Mouse (Mus musculus): Measurements from ENCODE around the gene Gpr176. TPM values are rescaled to one million over a fixed set of nuclear protein-coding genes. Genes with fewer than 3 reads are reported as not detected.
"Not testable (repeated sequence)": the region's sequence is repeated elsewhere in the genome, so short reads cannot be mapped to it uniquely, and the experiment has no call there.

Gene Gpr176
- polyA plus RNA-seq, 1 experiment from 2014 or later = 0.16 TPM

DNA sequence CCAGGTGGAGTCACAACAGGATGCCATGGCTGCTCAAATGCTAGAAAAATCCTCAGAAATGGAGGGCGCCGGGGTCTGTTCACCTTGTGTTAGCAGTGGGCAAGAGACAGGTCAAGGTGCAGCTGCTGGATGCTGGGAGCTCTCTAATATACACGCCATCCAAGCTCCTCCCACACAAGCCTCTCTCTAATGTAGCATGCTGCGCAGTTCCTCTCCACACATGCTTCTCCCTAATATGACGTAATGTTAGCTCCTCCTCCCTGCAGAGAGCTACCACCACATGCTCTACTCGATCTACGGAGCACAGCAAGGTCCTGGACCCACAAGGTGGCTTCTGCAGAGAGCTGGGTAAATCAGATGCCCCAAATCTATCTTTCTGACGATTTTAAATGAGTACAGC lies 65.7 kb downstream of the Gpr176 start:
- H3K36me3 ChIP-seq = no peaks in the 10 kb centered on the region
- H3K4me1 ChIP-seq = no peaks in the 10 kb centered on the region
- H3K27me3 ChIP-seq (ENCODE audit: low read depth, poor library complexity, severe bottlenecking) = no peaks in the 10 kb centered on the region
- H3K9me3 ChIP-seq (replicated peaks) = no peaks in the 10 kb centered on the region
- WGBS = 83% methylated on average over 8 of the region's 8 CpGs
- no peak for DNase-seq (ENCODE audit: low spot score)
- H3K27ac ChIP-seq (replicated peaks) = no peak overlapping the region
- no peak overlapping the region for H3K4me3 ChIP-seq

DNA sequence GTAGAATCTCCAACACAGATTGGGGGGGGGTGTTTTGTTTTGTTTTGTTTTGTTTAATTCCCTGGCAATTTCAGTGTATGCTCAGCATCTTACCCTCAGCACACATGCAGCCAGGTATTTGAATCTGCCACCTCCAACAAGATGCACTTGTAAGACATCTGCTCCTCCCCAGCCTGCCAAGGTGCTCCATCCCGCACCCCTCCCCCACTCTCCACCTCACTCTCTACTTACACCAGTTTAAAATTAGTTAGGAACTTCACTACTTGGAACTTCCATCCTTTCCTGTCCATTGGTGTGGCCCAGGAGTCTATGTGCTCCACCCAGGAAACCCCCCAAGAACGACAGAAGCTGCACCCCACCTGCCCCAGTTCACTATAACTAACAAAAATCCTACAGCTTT lies 66.3 kb downstream of the Gpr176 start:
- Histone ChIP-seq H3K36me3 (no peaks in the 10 kb centered on the region), H3K27ac (replicated peaks) (no peak overlapping the region), H3K27me3 (ENCODE audit: low read depth, poor library complexity, severe bottlenecking) (no peaks in the 10 kb centered on the region), H3K4me3 (no peak overlapping the region), H3K4me1 (no peaks in the 10 kb centered on the region), H3K9me3 (replicated peaks) (no peaks in the 10 kb centered on the region)
- no peak for DNase-seq (ENCODE audit: low spot score)
- WGBS = 83% methylated on average over 2 of the region's 2 CpGs

DNA sequence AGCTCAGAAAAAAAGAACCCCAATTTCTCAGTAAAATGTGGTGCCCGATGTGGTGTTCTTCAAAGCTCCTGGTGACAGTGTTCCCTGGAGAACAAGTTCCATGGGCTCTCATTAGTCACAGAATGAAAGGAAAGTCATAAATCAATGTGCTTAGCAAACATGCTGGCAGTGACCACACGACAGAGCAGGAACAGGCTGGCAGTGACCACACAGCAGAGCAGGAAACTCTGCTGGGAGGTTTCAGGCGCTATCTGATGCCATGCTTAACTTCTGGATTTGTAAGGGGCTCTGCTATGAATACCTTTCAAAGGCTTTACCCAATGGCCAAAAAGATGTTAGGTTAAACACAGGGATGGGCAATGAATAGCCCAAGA lies 66.7 kb downstream of the Gpr176 start:
- Histone ChIP-seq H3K27me3 (ENCODE audit: low read depth, poor library complexity, severe bottlenecking) (no peaks in the 10 kb centered on the region), H3K9me3 (replicated peaks) (no peaks in the 10 kb centered on the region), H3K36me3 (no peaks in the 10 kb centered on the region), H3K27ac (replicated peaks) (no peak overlapping the region), H3K4me1 (no peaks in the 10 kb centered on the region), H3K4me3 (no peak overlapping the region)
- DNase-seq (ENCODE audit: low spot score) = no peak
- 74% methylated on average over 3 of the region's 3 CpGs for WGBS

DNA sequence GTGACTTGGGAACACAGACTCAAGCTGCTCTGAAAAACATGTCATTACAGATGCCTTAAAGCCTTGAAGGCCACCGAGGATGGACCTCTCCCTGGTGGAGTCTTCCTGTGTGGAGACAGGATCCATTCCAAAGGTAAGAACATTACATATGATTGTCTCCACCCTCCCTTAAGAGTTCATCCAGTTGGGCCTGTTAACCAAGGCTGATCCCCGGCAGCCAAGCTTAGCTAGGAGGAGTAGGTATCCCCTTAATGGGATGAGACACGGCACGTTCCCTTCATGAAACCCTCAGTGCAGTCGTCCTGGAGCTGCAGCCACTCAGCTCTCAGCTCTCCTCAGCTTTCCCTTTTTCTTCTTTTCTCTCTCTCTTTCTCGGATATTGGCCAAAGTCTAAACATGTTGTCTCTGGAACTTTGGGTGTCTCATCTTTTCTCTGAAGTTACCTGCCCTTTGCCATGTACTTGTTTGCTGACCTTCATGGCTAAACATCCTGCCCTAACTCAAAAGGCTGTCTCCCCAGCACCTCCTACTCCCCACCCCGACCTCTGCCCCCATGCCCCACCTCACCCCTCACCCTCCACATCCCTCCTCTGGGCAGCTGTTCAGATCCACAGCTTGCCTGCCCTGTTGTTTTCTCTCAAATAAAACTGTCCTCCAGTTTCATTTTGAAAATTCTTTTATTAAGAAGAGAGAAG lies 67.2 kb downstream of the Gpr176 start:
- 74% methylated on average over 7 of the region's 7 CpGs for WGBS
- no peak overlapping the region for H3K27ac ChIP-seq (replicated peaks)
- no peaks in the 10 kb centered on the region for H3K9me3 ChIP-seq (replicated peaks)
- DNase-seq (ENCODE audit: low spot score) = no peak
- no peaks in the 10 kb centered on the region for H3K36me3 ChIP-seq
- no peak overlapping the region for H3K4me3 ChIP-seq
- no peaks in the 10 kb centered on the region for H3K27me3 ChIP-seq (ENCODE audit: low read depth, poor library complexity, severe bottlenecking)
- no peaks in the 10 kb centered on the region for H3K4me1 ChIP-seq

DNA sequence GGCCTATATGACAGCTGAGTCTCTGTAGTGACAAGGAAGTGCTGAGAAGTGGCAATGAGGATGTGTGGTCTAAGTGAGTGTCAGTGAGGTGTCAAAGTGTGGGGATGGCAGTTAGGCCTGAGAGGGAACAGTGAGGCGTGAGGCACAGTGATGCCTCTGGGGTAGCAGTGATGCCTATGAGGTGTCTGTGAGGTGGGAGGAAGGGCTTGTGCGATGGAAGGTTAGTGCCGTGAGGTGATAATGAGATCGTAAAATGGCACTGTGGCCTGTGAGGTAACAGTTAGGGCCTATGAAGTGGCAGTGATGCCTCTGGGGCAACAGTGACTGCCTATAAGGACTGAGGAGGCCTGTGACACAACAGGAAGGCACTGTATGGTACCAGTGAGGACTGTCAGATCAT lies 69.8 kb downstream of the Gpr176 start:
- no peak for DNase-seq (ENCODE audit: low spot score)
- H3K4me1 ChIP-seq = no peaks in the 10 kb centered on the region
- H3K27me3 ChIP-seq (ENCODE audit: low read depth, poor library complexity, severe bottlenecking) = no peaks in the 10 kb centered on the region
- H3K4me3 ChIP-seq = no peak overlapping the region
- 0 out of 2 replicates have a peak overlapping the region, but pooled peaks have one; percentile 25 for H3K27ac ChIP-seq (replicated peaks)
- H3K9me3 ChIP-seq (replicated peaks) = no peaks in the 10 kb centered on the region
- no peaks in the 10 kb centered on the region for H3K36me3 ChIP-seq
- WGBS = 89% methylated on average over 4 of the region's 4 CpGs

DNA sequence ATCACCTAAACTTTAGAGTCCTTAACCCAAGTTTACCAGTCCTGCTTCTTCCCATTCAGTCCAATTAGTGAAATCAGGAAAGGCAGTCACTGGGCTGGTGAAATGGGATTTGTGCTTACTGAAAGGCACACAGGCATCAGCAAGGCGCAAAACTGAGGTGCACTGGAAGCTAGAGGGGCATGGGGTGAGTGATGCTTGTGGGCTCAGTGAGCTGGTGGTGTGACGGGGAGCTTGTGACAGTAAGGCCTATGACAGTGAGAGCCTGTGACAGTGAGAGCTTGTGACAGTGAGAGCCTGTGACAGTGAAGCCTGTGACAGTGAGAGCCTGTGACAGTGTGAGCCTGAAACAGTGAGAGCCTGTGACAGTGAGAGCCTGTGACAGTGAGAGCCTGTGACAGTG lies 71.6 kb downstream of the Gpr176 start:
- H3K27ac ChIP-seq (replicated peaks) = no peak overlapping the region
- DNase-seq (ENCODE audit: low spot score) = no peak
- WGBS = 77% methylated on average over 2 of the region's 2 CpGs
- no peak overlapping the region for H3K4me3 ChIP-seq
- H3K9me3 ChIP-seq (replicated peaks) = no peaks in the 10 kb centered on the region
- no peaks in the 10 kb centered on the region for H3K36me3 ChIP-seq
- H3K27me3 ChIP-seq (ENCODE audit: low read depth, poor library complexity, severe bottlenecking) = no peaks in the 10 kb centered on the region
- no peaks in the 10 kb centered on the region for H3K4me1 ChIP-seq

DNA sequence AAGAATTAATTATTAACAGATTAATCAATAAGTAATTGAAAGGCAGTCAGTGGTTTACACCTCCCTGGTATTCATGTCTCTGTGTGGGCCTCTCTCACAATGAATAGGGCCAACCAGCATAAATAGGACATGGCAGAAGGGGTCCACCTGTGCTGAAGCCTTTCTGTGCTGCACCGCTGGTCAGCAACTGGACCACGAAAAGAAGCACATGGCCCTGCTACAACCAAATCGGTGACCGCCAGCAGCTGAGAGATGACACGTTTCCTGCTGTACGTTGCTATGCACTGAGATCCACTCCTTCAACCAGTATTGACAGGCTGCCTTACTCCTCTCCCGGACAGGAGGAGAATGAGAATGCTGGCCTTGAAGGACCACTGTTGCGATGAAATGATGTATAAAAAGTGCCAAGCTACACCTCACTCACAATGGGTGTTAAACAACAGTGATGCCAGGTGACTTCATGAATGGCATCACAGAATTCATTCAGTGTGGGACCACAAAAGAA lies 72.1 kb downstream of the Gpr176 start:
- 77% methylated on average over 8 of the region's 8 CpGs for WGBS

DNA sequence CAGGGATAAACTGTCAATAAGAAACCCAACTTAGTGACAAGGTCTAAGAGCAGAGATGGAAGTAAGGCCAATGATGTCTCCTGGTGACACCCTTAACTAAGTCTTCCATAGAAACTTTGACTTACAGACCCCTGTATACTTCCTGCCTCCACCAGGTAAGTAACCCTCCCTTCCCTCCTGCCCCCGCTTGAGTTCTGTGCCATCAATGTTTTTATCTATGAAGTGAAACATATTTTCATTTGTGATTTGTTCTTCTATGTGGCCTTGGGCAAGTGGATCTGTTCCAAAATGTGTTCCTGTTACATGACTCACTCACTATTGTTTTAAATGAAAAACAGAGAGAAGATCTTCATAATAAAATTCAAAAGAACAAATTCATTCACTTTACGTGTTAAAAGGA lies 73.2 kb downstream of the Gpr176 start:
- H3K36me3 ChIP-seq = no peaks in the 10 kb centered on the region
- DNase-seq (ENCODE audit: low spot score) = no peak
- no peak overlapping the region for H3K4me3 ChIP-seq
- H3K27me3 ChIP-seq (ENCODE audit: low read depth, poor library complexity, severe bottlenecking) = no peaks in the 10 kb centered on the region
- WGBS = 97% methylated on average over 2 of the region's 2 CpGs
- no peaks in the 10 kb centered on the region for H3K4me1 ChIP-seq
- H3K9me3 ChIP-seq (replicated peaks) = no peaks in the 10 kb centered on the region
- H3K27ac ChIP-seq (replicated peaks) = no peak overlapping the region

More for the DNA sequence above, 72.1 kb downstream of the Gpr176 start:
- no peaks in the 10 kb centered on the region for H3K36me3 ChIP-seq
- H3K27me3 ChIP-seq (ENCODE audit: low read depth, poor library complexity, severe bottlenecking) = no peaks in the 10 kb centered on the region
- no peak for DNase-seq (ENCODE audit: low spot score)
- no peaks in the 10 kb centered on the region for H3K4me1 ChIP-seq
- no peaks in the 10 kb centered on the region for H3K9me3 ChIP-seq (replicated peaks)
- no peak overlapping the region for H3K27ac ChIP-seq (replicated peaks)
- H3K4me3 ChIP-seq = no peak overlapping the region

DNA sequence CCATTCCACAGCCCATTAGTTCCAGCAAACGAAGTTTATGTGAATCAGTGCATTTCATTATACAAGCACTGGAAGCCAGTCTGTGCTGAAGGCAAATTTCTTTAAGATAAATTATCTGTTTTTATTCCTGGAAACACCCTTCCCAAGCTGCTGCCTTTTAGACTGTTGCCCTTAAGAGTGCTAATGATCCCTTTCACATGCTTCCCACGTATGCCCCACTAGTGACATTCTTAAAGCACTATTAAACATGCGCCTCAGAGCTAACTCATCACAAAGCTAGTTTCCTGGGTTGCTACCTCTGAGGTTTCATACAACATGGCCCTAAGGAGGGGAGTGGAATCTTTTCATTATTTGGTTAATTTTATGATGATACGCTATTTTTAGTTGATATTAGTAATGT lies 74.6 kb downstream of the Gpr176 start:
- Histone ChIP-seq H3K4me1 (no peaks in the 10 kb centered on the region), H3K27me3 (ENCODE audit: low read depth, poor library complexity, severe bottlenecking) (no peaks in the 10 kb centered on the region), H3K36me3 (no peaks in the 10 kb centered on the region), H3K9me3 (replicated peaks) (no peaks in the 10 kb centered on the region), H3K27ac (replicated peaks) (no peak overlapping the region), H3K4me3 (no peak overlapping the region)
- no peak for DNase-seq (ENCODE audit: low spot score)
- 86% methylated on average over 4 of the region's 4 CpGs for WGBS

DNA sequence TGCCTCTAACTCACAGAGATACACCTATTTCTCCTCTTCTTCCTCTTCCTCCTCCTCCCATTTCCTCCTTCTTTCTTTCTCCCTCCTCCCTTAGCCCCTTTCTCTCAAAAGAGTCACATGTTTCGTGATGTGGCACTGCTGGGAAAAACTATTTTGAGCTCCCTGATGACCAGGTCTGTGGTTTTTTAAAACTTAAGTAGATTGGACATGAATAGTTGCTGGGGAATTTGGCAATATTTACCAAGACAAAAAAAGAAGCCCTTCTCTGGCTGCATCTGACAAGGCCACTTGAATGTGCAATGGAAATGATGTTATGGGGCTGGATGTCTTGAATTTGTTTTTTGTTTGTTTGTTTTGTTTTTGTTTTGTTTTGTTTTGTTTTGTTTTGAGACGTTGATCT lies 75.3 kb downstream of the Gpr176 start:
- Histone ChIP-seq H3K27me3 (ENCODE audit: low read depth, poor library complexity, severe bottlenecking) (no peaks in the 10 kb centered on the region), H3K36me3 (no peaks in the 10 kb centered on the region), H3K4me3 (no peak overlapping the region), H3K4me1 (no peaks in the 10 kb centered on the region), H3K27ac (replicated peaks) (no peak overlapping the region), H3K9me3 (replicated peaks) (no peaks in the 10 kb centered on the region)
- WGBS = 78% methylated on average over 2 of the region's 2 CpGs
- DNase-seq (ENCODE audit: low spot score) = no peak

DNA sequence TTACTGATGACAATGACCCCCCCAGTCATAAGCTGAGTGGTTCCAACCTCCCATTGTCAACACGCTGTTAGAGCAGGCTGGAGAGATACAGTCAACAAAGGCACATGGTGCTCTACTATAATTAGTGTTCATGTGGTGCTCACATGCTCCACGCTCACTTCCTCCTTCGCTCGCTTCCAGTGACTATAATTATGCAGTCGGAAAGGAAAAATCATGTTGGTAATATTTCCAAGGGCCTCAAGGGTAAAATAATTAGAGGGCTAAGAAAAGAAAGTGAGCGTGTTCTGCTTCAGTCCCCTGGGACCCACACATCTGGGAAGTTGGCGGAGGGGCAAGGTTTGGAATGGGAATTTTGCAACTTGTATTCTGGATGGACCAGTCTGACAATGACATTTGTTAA lies 77.7 kb downstream of the Gpr176 start:
- H3K36me3 ChIP-seq = no peaks in the 10 kb centered on the region
- H3K4me3 ChIP-seq = no peak overlapping the region
- no peak for DNase-seq (ENCODE audit: low spot score)
- 91% methylated on average over 7 of the region's 7 CpGs for WGBS
- H3K27me3 ChIP-seq (ENCODE audit: low read depth, poor library complexity, severe bottlenecking) = no peaks in the 10 kb centered on the region
- no peak overlapping the region for H3K27ac ChIP-seq (replicated peaks)
- no peaks in the 10 kb centered on the region for H3K9me3 ChIP-seq (replicated peaks)
- no peaks in the 10 kb centered on the region for H3K4me1 ChIP-seq

DNA sequence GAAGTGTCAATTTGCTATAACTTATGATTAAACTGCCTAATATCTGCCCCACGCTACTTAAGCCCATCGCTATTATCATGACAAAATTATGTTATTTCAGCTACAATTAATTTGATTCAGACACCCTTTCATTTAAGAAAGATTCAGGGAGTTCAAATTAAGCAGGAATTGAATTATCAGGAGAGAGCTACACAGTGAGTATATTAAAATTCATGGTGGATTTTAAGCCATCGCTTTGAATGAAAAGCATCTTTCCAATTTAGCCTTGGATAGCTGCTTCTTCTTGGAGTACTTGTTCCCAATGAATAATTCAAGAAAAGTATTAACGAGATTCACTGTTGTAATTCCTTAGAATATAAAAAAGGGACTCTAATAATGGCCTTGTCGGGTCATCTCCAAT lies 79.6 kb downstream of the Gpr176 start:
- Histone ChIP-seq H3K4me1 (no peaks in the 10 kb centered on the region), H3K36me3 (no peaks in the 10 kb centered on the region), H3K9me3 (replicated peaks) (no peaks in the 10 kb centered on the region), H3K4me3 (no peak overlapping the region), H3K27ac (replicated peaks) (no peak overlapping the region), H3K27me3 (ENCODE audit: low read depth, poor library complexity, severe bottlenecking) (no peaks in the 10 kb centered on the region)
- DNase-seq (ENCODE audit: low spot score) = no peak
- 83% methylated on average over 5 of the region's 5 CpGs for WGBS

DNA sequence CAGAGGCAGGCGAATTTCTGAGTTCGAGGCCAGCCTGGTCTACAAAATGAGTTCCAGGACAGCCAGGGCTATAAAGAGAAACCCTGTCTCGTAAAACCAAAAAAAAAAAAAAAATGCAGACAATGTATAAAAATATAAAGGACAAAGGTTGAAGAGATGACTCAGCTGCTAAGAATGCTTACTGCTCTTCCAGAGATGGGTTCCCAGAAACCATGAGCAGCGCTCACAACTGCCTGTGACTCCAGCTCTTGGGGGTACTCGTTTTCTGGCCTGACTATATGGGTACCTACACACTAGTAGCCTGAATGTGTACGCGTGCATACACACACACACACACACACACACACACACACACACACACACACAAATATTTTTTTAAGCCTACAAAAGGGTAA lies 84.2 kb downstream of the Gpr176 start:
- not testable (repeated sequence) for H3K27me3 ChIP-seq (ENCODE audit: low read depth, poor library complexity, severe bottlenecking); H3K36me3 ChIP-seq; H3K4me1 ChIP-seq; H3K4me3 ChIP-seq; DNase-seq (ENCODE audit: low spot score); H3K27ac ChIP-seq (replicated peaks); H3K9me3 ChIP-seq (replicated peaks)
- WGBS = 92% methylated on average over 7 of the region's 7 CpGs

All from midbrain, embryonic 10.5 days (tissue).